Mouse (Mus musculus): ENCODE results near the gene Peg3.
"Not testable (repeated sequence)": the region's sequence is repeated elsewhere in the genome, so short reads cannot be mapped to it uniquely, and the experiment has no call there.

Gene Peg3

DNA sequence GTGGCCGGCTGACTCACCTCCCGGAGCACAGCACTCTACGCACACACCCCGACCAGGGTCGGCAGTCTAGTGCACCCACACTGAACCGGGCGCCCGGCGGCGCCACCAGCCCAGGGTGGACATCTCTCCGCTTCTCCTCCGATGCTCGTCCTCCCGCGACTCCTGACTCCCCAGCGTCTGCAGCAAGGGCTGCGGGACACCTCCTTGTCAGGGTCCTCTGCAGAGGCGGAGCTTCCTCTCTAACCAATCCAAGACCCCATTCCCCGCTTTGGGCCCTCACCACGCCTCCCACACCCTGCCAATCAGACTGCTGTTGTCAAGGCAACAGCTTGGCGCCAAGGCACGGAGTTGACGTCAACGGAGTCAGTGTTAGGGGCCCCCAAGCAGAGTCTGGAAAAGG, at the start of gene Peg3, which contains the start of gene Usp29:
Peg3 (minus strand) TSS at position 191 of the 400 bp plus-strand sequence.
Usp29 (plus strand) TSS at position 338 of the 400 bp plus-strand sequence.
- peak; percentile 88 for DNase-seq (ENCODE audit: low spot score)

DNA sequence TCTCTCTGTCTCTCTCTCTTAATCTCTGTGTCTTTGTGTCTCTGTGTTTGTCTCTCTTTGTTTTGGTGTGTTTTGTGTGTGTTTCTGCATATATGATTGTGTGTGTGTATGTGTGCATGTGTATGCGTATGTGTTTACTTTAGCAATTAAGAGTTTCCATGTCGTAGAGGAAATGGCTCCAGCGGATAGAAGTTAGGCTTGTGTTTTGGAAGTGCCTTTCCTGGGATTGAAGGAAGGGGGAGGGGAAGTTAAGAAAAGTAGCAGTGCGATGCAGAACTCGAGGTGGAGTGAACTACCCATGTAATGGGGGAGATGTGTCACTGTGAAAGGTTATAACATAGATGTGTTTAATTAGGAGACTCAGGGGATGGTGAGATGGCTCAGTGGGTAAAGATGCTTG, 48.9 kb upstream of the Peg3 start:
- no peak for DNase-seq (ENCODE audit: low spot score)

DNA sequence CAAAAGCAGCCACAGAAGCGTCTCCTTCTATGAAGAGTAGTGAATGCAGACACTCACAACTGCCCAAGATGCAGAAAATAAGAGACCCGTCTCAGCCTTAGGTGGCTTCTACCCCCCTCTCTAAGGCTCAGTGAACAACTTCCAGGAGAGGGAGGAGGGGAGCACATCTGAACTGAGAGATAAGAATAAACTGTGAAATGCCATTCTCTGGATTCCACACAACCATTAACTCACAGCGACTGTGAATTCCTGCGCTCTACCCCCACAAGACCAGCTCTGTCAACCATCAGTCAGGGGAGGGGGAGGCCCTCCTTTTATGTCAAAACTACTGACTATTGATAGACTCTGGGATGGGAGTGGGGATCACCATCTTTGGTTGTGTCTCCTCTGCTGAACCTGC, 47.5 kb upstream of the Peg3 start:
- no peak for DNase-seq (ENCODE audit: low spot score)

- no peak for DNase-seq (ENCODE audit: low spot score)
Measured at GRCm38 (mm10) chr7:6777107-6777506, 46.9 kb upstream of the Peg3 start.

- peak; percentile 69 for DNase-seq (ENCODE audit: low spot score)
Measured at GRCm38 (mm10) chr7:6776314-6777059, 46.3 kb upstream of the Peg3 start.

- DNase-seq (ENCODE audit: low spot score): not testable (repeated sequence)
Measured at GRCm38 (mm10) chr7:6773865-6774413, 43.7 kb upstream of the Peg3 start.

GRCm38 (mm10) chr7:6770286-6770685, 40.1 kb upstream of the Peg3 start:
- no peak for DNase-seq (ENCODE audit: low spot score)

GRCm38 (mm10) chr7:6765240-6765639, 35.0 kb upstream of the Peg3 start:
- peak; percentile 6 for DNase-seq (ENCODE audit: low spot score)

- DNase-seq (ENCODE audit: low spot score): no peak
Measured at GRCm38 (mm10) chr7:6760170-6760569, 29.9 kb upstream of the Peg3 start.

DNA sequence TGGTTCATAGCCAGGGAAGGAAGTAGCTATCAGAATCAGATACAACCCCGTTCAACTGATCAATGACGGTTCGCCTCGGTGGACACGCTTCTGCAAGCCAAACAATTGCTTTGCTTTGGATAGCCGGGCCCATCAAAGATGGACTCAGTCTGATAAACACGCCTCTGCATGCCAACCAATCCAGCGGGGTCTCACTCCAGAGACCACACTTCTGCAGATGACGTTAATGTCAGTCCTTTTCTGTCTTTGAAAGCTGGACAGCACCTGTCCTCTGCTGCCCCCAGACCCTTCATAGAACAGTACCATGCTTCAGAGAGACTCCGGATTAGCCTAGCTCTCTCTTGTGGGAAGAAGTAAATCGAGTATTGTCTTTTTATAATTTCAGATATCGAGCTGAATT, 29.5 kb upstream of the Peg3 start:
- no peak for DNase-seq (ENCODE audit: low spot score)

- no peak for DNase-seq (ENCODE audit: low spot score)
Measured at GRCm38 (mm10) chr7:6756777-6757291, 26.6 kb upstream of the Peg3 start.

GRCm38 (mm10) chr7:6753440-6753839, 23.2 kb upstream of the Peg3 start:
- no peak for DNase-seq (ENCODE audit: low spot score)

- peak; percentile 26 for DNase-seq (ENCODE audit: low spot score)
Measured at GRCm38 (mm10) chr7:6749196-6749595, 19.0 kb upstream of the Peg3 start.

DNA sequence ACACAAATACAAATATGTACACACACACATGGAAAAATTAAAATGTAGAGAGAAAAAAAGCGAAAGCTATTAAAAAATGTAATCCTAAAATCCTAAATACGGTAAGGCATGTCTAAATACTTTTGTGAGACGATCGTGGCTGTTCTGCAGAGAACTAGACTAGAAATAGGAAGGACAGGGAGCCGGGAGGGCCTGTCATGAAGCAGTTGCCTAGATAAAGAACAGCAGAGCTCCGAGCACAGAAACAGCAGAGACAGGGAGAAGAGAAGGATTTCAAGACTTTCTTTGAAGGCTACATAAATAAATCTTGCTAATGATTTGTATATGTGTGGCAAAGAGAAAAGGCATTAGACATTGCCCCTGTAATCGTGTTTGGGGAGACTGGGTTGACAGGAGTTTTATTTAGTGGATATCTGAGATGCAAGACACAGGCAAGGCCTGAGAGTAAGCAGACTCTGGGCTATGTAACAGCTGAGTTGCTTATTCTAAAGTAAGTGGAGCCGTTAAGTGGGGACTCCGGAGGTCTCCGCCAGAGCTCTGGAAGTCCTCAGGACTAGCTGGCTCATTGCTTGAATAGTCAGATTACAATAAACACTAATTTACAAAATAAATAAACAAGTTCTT, 14.2 kb upstream of the Peg3 start:
- DNase-seq (ENCODE audit: low spot score): no peak

GRCm38 (mm10) chr7:6736060-6736459, 5.8 kb upstream of the Peg3 start:
- no peak for DNase-seq (ENCODE audit: low spot score)

DNA sequence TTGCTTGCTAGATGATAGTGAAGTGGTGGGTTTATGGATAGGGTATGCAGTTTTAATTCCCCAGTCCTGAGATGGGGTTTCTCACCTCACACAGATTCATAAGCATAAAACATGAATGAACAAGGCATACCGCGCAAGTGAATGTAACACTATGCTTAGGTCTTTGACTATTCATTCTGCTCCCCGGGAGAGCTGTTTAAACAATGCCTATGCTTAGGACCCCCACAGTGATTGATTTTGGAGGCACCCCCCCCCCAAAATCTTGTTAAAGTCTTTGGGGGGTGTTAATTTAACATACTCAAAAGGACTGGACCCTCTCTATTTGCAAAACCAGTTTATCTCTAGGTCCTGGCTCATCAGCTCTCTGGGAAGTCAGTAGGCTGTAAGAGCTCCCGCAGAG, 1.7 kb upstream of the Peg3 start:
- DNase-seq (ENCODE audit: low spot score): no peak

GRCm38 (mm10) chr7:6731373-6731772, 1.1 kb upstream of the Peg3 start:
- no peak for DNase-seq (ENCODE audit: low spot score)

GRCm38 (mm10) chr7:6730801-6731200, 570 bp upstream of the Peg3 start:
- no peak for DNase-seq (ENCODE audit: low spot score)

- peak; percentile 95 for DNase-seq (ENCODE audit: low spot score)
Measured at GRCm38 (mm10) chr7:6729061-6729817, 992 bp downstream of the Peg3 start.

GRCm38 (mm10) chr7:6728263-6728931, 1.8 kb downstream of the Peg3 start:
- peak; percentile 93 for DNase-seq (ENCODE audit: low spot score)

- peak; percentile 92 for DNase-seq (ENCODE audit: low spot score)
Measured at GRCm38 (mm10) chr7:6727351-6728121, 2.7 kb downstream of the Peg3 start.

All from layer of hippocampus, adult 11-12 months (tissue).